Mouse (Mus musculus) kidney, adult 11 months (tissue): ENCODE measurements around the gene Slc19a3.
"Not testable (repeated sequence)": the region's sequence is repeated elsewhere in the genome, so short reads cannot be mapped to it uniquely, and the experiment has no call there.

Source experiments
- DNase-seq: peaks from one replicate; pipeline ENCODE4 v3.0.0; 2022

Gene Slc19a3

DNA sequence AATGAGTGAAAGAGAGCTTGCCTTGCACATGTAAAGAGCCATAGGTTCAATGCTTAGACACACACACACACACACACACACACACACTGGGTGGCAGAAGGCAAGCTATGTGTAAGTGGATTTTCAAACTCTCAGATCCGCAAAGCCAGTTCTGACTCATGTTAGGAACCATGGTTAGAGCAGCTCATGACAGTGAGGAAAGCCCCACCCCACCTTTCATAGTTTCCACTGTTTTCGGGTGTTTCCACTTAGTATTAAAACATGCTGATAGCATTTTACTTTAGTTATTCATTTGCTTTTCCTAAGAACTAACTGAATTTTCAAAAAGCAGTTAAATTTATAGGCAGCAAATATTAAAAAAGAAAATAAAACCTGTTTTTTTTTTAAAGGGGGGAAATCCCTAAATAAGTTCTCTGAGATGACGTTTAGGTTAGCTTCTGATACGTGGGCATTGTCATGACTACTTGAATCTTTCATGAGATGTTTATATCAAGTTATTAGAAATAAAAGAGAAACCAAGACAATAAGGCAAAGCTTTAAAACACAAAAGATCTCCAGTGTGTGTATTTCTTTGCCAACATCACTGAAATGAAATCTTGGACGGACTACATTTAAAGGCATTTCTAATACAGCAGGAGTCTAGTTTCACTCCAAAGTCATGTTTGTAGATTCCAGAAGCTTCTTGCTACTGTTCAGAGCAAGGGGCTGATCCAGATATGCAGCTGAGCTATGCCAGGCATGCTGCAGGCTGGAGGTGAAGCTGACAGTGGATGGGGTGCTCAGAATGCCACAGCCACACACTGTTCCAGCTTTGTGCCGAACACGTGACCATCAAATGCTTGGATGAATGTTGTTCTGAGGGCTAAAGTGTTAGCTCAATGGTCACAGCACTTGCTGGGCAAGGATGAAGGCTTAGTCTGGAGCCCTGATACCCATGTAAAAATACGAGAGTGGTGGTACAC lies 31.7 kb downstream of the Slc19a3 start:
- no peak for DNase-seq

GRCm38 (mm10) chr1:83000306-83000705 lies 37.9 kb downstream of the Slc19a3 start, which contains the start of gene Gm47959:
TSS of gene Gm47959 (plus strand) at chr1:83000548.
- not testable (repeated sequence) for DNase-seq

- DNase-seq: no peak
These were observed 44.3 kb downstream of the Slc19a3 start for GRCm38 (mm10) chr1:82993947-82994346.

GRCm38 (mm10) chr1:82992093-82992492 lies 46.2 kb downstream of the Slc19a3 start:
- DNase-seq: peak; percentile 78

DNA sequence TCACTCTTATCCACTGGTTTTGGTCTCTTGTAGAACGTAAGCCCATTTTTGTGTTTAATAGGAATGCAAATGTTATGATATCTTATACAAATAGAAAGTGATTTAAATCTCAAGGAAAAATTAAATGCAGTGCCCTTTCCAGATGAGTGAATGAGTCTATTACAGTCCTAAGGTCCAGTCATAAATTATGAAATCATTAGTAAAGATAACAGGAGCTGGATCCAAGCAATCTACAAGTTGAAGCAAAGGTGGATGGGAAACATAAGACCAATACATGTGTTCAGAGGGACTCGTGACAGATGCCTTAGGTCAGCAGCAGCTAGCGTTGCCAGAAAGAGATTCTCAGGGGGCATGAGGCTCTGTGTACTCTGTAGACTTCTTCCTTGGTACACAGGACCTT lies 46.7 kb downstream of the Slc19a3 start:
- DNase-seq: no peak

GRCm38 (mm10) chr1:82991062-82991461 lies 47.2 kb downstream of the Slc19a3 start:
- DNase-seq: peak; percentile 28

DNA sequence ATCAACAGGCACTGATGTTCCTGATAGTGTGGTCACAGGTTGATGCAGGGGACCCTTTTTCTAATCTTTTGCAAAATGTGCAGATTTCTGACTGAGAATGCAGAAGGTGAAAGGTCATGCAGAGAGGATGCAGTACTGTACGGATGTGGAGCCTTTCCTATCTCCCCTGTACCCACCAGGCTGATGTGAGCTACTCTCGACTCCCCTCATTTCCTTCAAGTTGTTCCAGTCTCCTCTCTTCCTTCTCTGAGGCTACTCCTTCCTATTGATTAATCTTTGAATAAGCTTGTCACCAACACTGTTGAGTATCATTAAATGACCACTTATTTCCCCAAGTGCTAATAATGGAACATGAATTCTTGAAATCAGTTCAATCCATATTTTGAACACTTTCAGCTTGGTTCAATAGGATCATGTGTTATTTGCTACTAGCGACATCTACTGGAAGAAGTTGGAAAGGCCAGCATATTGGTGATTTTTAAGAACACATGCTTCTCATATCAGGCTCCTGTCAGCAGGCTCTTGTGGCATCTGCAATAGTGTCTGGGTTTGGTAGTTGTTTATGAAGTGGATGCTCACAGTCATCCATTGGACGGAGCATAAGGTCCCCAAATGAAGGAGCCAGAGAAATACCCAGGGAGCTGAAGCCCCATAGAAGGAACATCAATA lies 50.6 kb downstream of the Slc19a3 start:
- no peak for DNase-seq

DNA sequence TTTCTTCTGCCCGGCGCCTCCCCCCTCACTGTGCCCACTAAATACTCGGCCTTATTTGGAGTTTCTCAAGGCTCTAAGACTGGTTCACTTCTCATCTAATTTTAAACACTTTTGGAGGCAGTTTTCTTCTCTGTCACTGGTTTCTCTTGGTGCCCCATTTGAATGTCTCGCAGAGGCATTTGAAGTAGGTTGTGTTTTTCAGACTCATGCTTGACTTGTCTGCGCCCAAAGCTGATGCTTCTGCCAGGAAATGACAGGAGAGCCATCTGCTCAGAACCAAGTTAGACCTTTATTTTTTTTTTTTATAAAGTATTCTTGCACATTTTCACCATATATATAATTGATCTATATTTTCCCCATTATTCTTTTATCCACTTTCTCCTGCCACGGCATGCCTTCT lies 51.5 kb downstream of the Slc19a3 start:
- no peak for DNase-seq

- no peak for DNase-seq
These were observed 60.4 kb downstream of the Slc19a3 start for GRCm38 (mm10) chr1:82977840-82978239.

DNA sequence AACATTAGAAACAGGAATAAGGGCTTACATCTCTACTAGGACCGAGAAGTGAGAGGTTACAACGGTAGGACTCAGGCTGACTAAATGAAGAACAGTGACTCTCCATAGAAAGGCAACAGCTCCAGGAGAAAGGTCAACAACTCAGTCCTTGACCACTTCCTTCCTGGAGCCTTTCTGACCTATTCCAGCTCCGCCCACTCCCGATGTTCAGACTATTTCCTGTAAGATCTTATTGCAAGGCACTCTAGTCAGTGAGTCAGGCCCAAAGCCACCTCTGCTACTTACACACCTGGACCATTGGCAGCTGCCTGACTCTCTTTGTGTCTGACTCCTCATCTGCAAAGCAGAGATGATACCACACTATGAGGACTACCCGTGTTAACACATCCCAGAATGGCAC lies 62.5 kb downstream of the Slc19a3 start:
- no peak for DNase-seq

- no peak for DNase-seq
These were observed 63.9 kb downstream of the Slc19a3 start for GRCm38 (mm10) chr1:82974342-82974741.

DNA sequence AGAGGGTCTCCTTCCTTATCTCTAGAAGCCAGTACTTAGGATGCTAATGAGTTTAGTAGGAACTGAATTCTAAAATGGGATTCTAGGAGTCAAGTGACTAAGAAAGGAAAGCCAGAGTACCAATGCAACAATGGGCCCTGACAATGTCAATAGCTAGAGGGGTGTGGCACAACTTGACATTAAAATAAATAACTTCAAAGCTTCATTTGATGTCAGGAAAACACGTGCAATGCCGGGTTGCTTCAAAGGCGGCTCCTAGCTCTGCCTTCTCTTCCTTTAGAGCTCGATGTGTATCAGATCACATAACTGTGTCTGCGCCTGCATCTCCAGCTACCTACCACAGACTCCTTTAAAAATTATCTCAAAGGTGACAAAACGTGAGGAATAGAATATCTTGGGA lies 64.3 kb downstream of the Slc19a3 start:
- DNase-seq: no peak

GRCm38 (mm10) chr1:82973244-82973643 lies 65.0 kb downstream of the Slc19a3 start:
- no peak for DNase-seq

DNA sequence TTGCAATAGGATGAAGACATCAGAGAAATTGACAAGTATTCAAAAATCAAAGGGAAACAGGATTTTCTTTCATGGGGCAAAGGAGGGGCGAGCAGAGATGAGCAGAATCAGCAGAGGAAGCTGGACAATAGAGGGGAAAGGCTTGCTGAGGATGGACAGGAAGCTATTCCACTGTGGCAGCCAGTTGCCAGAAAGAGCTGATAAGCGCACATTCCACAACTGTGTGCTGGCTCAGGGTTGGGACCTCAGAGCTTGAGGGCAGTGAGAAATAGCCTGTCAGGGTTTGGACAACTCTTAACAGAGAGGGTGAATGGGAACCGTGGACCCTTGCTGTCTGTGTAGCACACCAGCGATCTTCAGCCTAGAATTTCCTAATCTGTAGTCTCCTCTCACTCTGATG lies 66.2 kb downstream of the Slc19a3 start:
- no peak for DNase-seq

DNA sequence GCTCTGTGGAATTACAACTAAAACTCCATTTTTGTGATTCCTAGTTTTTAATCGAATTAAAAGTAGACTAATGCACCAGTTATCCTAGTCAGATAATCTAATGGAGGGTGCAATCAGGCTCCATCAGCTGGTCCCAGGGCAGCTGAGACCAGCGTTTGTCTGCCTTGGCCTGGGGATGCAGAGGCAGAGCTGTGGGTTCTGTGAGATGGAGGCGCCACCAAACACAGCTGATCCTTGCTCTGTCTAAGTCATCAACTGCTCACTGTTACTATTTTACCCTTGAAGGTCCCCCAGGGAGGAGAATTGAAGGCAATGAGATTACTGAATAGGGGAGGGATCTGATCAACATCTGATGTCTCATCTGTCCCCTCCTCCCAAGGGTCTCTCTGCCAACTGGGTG lies 71.8 kb downstream of the Slc19a3 start:
- no peak for DNase-seq
